In genomic region chr8:121602860-121603259, GRCm38 (mm10) we compare ENCODE assay signal across 9 mouse cellular contexts. TPM values are rescaled to one million over a fixed set of nuclear protein-coding genes. Genes with fewer than 3 reads are reported as not detected.
A peak's percentile ranks its signal among the peaks of the same experiment; 100 is the strongest.
DNase-seq lines count a peak whose midpoint lies in the region; ATAC-seq and TF ChIP-seq lines count a peak whose summit lies in the region.
"Had no signal": no experiment of that assay in that cellular context is flagged by ENCODE, and none has a peak within 500 bp of the region (broad histone marks: within the 10 kb centered on the region; RNA-seq: fewer than 3 reads in every experiment).

No protein-coding gene starts in this region.

- TF ChIP-seq EP300 in heart, postnatal 0 days (IDR thresholded peaks at IDR 0.05; ENCODE audit: low read depth): no peak

- H3K36me3 ChIP-seq in hindbrain, embryonic 10.5 days: peaks cover 94% of the 10 kb centered on the region
- H3K36me3 ChIP-seq in hindbrain, embryonic 13.5 days: peaks cover 94% of the 10 kb centered on the region
- H3K36me3 ChIP-seq in heart, postnatal 0 days (replicated peaks; ENCODE audit: control insufficient read depth, insufficient read depth, low read length): peaks cover 72% of the 10 kb centered on the region
- peaks cover 92% of the 10 kb centered on the region for H3K36me3 ChIP-seq in lung, embryonic 14.5 days (ENCODE audit: insufficient read depth)

- H3K9me3 ChIP-seq in hindbrain, embryonic 10.5 days: no peaks in the 10 kb centered on the region
- no peaks in the 10 kb centered on the region for H3K9me3 ChIP-seq in hindbrain, embryonic 13.5 days
- no peaks in the 10 kb centered on the region for H3K9me3 ChIP-seq in heart, postnatal 0 days (replicated peaks; ENCODE audit: control insufficient read depth, low read length)
- H3K9me3 ChIP-seq in lung, embryonic 14.5 days (ENCODE audit: low read depth, low read length): no peaks in the 10 kb centered on the region
- H3K9me3 ChIP-seq: liver, embryonic 15.5 days had no signal

- 0 out of 2 replicates have a peak, but pooled peaks cover 5% of the 10 kb centered on the region for H3K4me1 ChIP-seq in hindbrain, embryonic 10.5 days (replicated peaks)
- no peaks in the 10 kb centered on the region for H3K4me1 ChIP-seq in hindbrain, embryonic 13.5 days (replicated peaks)
- no peaks in the 10 kb centered on the region for H3K4me1 ChIP-seq in embryonic fibroblast, embryonic 13.5 days (ENCODE audit: control insufficient read depth, insufficient read depth, low read length)
- H3K4me1 ChIP-seq in heart, postnatal 0 days (ENCODE audit: control insufficient read depth, insufficient read depth): no peaks in the 10 kb centered on the region
- H3K4me1 ChIP-seq in lung, embryonic 14.5 days (ENCODE audit: insufficient read depth): no peaks in the 10 kb centered on the region

- H3K9ac ChIP-seq in hindbrain, embryonic 13.5 days: no peak overlapping the region
- no peak overlapping the region for H3K9ac ChIP-seq in heart, postnatal 0 days (replicated peaks; ENCODE audit: low read depth, low read length)
- no peak overlapping the region for H3K9ac ChIP-seq in lung, embryonic 14.5 days
- H3K9ac ChIP-seq: liver, embryonic 15.5 days had no signal

- 25% methylated on average over 3 of the region's 3 CpGs for WGBS in hindbrain, embryonic 10.5 days
- 24% methylated on average over 3 of the region's 3 CpGs for WGBS in hindbrain, embryonic 13.5 days
- 31% methylated on average over 3 of the region's 3 CpGs for WGBS in heart, postnatal 0 days
- 30% methylated on average over 3 of the region's 3 CpGs for WGBS in lung, embryonic 14.5 days

- no peak overlapping the region for H3K27ac ChIP-seq in hindbrain, embryonic 10.5 days
- no peak overlapping the region for H3K27ac ChIP-seq in hindbrain, embryonic 13.5 days
- H3K27ac ChIP-seq in embryonic fibroblast, embryonic 13.5 days (ENCODE audit: insufficient read depth, low read length): no peak overlapping the region
- H3K27ac ChIP-seq in heart, postnatal 0 days (ENCODE audit: low read depth): no peak overlapping the region
- H3K27ac ChIP-seq in lung, embryonic 14.5 days (ENCODE audit: low read depth): no peak overlapping the region
- H3K27ac ChIP-seq: liver, embryonic 15.5 days had no signal

- no peak overlapping the region for H3K4me3 ChIP-seq in hindbrain, embryonic 10.5 days
- H3K4me3 ChIP-seq in hindbrain, embryonic 13.5 days: no peak overlapping the region
- no peak overlapping the region for H3K4me3 ChIP-seq in embryonic fibroblast, embryonic 13.5 days (ENCODE audit: insufficient read depth, low read length)
- no peak overlapping the region for H3K4me3 ChIP-seq in heart, postnatal 0 days (ENCODE audit: low read depth, low read length)
- H3K4me3 ChIP-seq in lung, embryonic 14.5 days (ENCODE audit: low read depth, low read length): no peak overlapping the region
- H3K4me3 ChIP-seq: liver, embryonic 15.5 days had no signal

- no peak overlapping the region for H3K4me2 ChIP-seq in hindbrain, embryonic 13.5 days
- H3K4me2 ChIP-seq in heart, postnatal 0 days (ENCODE audit: low read depth, low read length): no peak overlapping the region
- no peak overlapping the region for H3K4me2 ChIP-seq in lung, embryonic 14.5 days
- H3K4me2 ChIP-seq: liver, embryonic 15.5 days had no signal

- TF ChIP-seq CTCF in embryonic fibroblast, embryonic 13.5 days (IDR thresholded peaks at IDR 0.05; ENCODE audit: borderline replicate concordance, insufficient read depth, low read length): peak; percentile 87
- TF ChIP-seq CTCF in heart, postnatal 0 days (IDR thresholded peaks at IDR 0.05; ENCODE audit: low read depth): peak; percentile 80
- peak; percentile 84 for TF ChIP-seq CTCF in lung, embryonic 14.5 days (IDR thresholded peaks at IDR 0.05; ENCODE audit: low read depth)

- DNase-seq in hindbrain, embryonic 10.5 days (ENCODE audit: low spot score): peak; percentile 62
- DNase-seq in adrenal gland, postnatal 25 days: peak; percentile 65
- DNase-seq in heart, postnatal 0 days (ENCODE audit: low spot score): peak; percentile 45
- DNase-seq in kidney, postnatal 4 days: peak; percentile 82 to 88
- peak; percentile 88 for DNase-seq in lung, embryonic 14.5 days
- DNase-seq in right cerebral cortex, postnatal 25 days: peak; percentile 68

- no peaks in the 10 kb centered on the region for H3K27me3 ChIP-seq in hindbrain, embryonic 10.5 days (ENCODE audit: insufficient read depth, poor library complexity, severe bottlenecking)
- H3K27me3 ChIP-seq in hindbrain, embryonic 13.5 days: no peaks in the 10 kb centered on the region
- no peaks in the 10 kb centered on the region for H3K27me3 ChIP-seq in heart, postnatal 0 days (ENCODE audit: control insufficient read depth, insufficient read depth, low read length)
- H3K27me3 ChIP-seq in lung, embryonic 14.5 days (ENCODE audit: insufficient read depth, low read length): no peaks in the 10 kb centered on the region
- H3K27me3 ChIP-seq: liver, embryonic 15.5 days had no signal

- no peak for ATAC-seq in hindbrain, embryonic 13.5 days (ENCODE audit: low FRiP score)
- ATAC-seq in heart, postnatal 0 days (ENCODE audit: insufficient read depth, low read depth): peak; percentile 55
- ATAC-seq in lung, embryonic 14.5 days (ENCODE audit: insufficient read depth): peak; percentile 22; the same call in 1 of the 2 replicates

- no peak for TF ChIP-seq POLR2A in embryonic fibroblast, embryonic 13.5 days (IDR thresholded peaks at IDR 0.05; ENCODE audit: low read depth, low read length)

RNA-seq across cellular contexts. Expression of gene Map1lc3b, which starts 12.7 kb away (rescaled TPM):
- 222 and 268 TPM in 2 replicates for polyA plus RNA-seq in hindbrain, embryonic 10.5 days (2016; fragmentation: Nextera tagmentation; extraction: Ambion mirVana)
- polyA plus RNA-seq in hindbrain, embryonic 13.5 days (2015; fragmentation: Nextera tagmentation; extraction: Ambion mirVana): 372 and 374 TPM in 2 replicates
- total RNA-seq in adrenal gland, postnatal 25 days (2021): 171 and 182 TPM in 2 replicates
- polyA plus RNA-seq in embryonic fibroblast, embryonic 13.5 days (2011; ENCODE audit: insufficient read length, low read depth, missing spikeins): 141 and 152 TPM in 2 replicates
- total RNA-seq in heart, postnatal 0 days (2014; rRNA removed; ENCODE audit: low replicate concordance): 186 and 191 TPM in 2 replicates
- 313 and 342 TPM in 2 replicates for polyA plus RNA-seq in heart, postnatal 0 days (2015; fragmentation: Nextera tagmentation; extraction: Ambion mirVana)
- 198 and 202 TPM in 2 replicates for polyA plus RNA-seq in lung, embryonic 14.5 days (2014; fragmentation: Nextera tagmentation; extraction: Ambion mirVana)

RNA-seq across cellular contexts. Expression of gene Fbxo31, which starts 24.3 kb away (rescaled TPM):
- polyA plus RNA-seq in hindbrain, embryonic 10.5 days (2016; fragmentation: Nextera tagmentation; extraction: Ambion mirVana): 16.7 and 18.8 TPM in 2 replicates
- 24.4 and 26.8 TPM in 2 replicates for polyA plus RNA-seq in hindbrain, embryonic 13.5 days (2015; fragmentation: Nextera tagmentation; extraction: Ambion mirVana)
- 39.1 and 46.2 TPM in 2 replicates for total RNA-seq in adrenal gland, postnatal 25 days (2021)
- 9.9 and 10.9 TPM in 2 replicates for polyA plus RNA-seq in embryonic fibroblast, embryonic 13.5 days (2011; ENCODE audit: insufficient read length, low read depth, missing spikeins)
- total RNA-seq in heart, postnatal 0 days (2014; rRNA removed; ENCODE audit: low replicate concordance): 26.7 and 28.9 TPM in 2 replicates
- 12.7 and 13.5 TPM in 2 replicates for polyA plus RNA-seq in heart, postnatal 0 days (2015; fragmentation: Nextera tagmentation; extraction: Ambion mirVana)
- polyA plus RNA-seq in lung, embryonic 14.5 days (2014; fragmentation: Nextera tagmentation; extraction: Ambion mirVana): 17.5 and 18.4 TPM in 2 replicates

RNA-seq across cellular contexts. Expression of gene Zcchc14, which starts 49.8 kb away (rescaled TPM):
- 14.6 and 17.3 TPM in 2 replicates for polyA plus RNA-seq in hindbrain, embryonic 10.5 days (2016; fragmentation: Nextera tagmentation; extraction: Ambion mirVana)
- polyA plus RNA-seq in hindbrain, embryonic 13.5 days (2015; fragmentation: Nextera tagmentation; extraction: Ambion mirVana): 27.5 and 28.3 TPM in 2 replicates
- 52.5 and 57.8 TPM in 2 replicates for total RNA-seq in adrenal gland, postnatal 25 days (2021)
- 55.5 and 64.8 TPM in 2 replicates for polyA plus RNA-seq in embryonic fibroblast, embryonic 13.5 days (2011; ENCODE audit: insufficient read length, low read depth, missing spikeins)
- total RNA-seq in heart, postnatal 0 days (2014; rRNA removed; ENCODE audit: low replicate concordance): 18.1 and 20.4 TPM in 2 replicates
- polyA plus RNA-seq in heart, postnatal 0 days (2015; fragmentation: Nextera tagmentation; extraction: Ambion mirVana): 4.8 and 5.6 TPM in 2 replicates
- 23.0 and 25.0 TPM in 2 replicates for polyA plus RNA-seq in lung, embryonic 14.5 days (2014; fragmentation: Nextera tagmentation; extraction: Ambion mirVana)

RNA-seq across cellular contexts. Expression of gene 1700018B08Rik, which starts 58.7 kb away (rescaled TPM):
- 0.17 TPM in 1 of 2 replicates, not detected in the other for polyA plus RNA-seq in hindbrain, embryonic 10.5 days (2016; fragmentation: Nextera tagmentation; extraction: Ambion mirVana)
- polyA plus RNA-seq in hindbrain, embryonic 13.5 days (2015; fragmentation: Nextera tagmentation; extraction: Ambion mirVana): not detected in 2 replicates
- not detected in 2 replicates for total RNA-seq in adrenal gland, postnatal 25 days (2021)
- not detected in 2 replicates for polyA plus RNA-seq in embryonic fibroblast, embryonic 13.5 days (2011; ENCODE audit: insufficient read length, low read depth, missing spikeins)
- not detected in 2 replicates for total RNA-seq in heart, postnatal 0 days (2014; rRNA removed; ENCODE audit: low replicate concordance)
- not detected in 2 replicates for polyA plus RNA-seq in heart, postnatal 0 days (2015; fragmentation: Nextera tagmentation; extraction: Ambion mirVana)
- polyA plus RNA-seq in lung, embryonic 14.5 days (2014; fragmentation: Nextera tagmentation; extraction: Ambion mirVana): not detected in 2 replicates
- polyA plus RNA-seq: liver, embryonic 15.5 days had no signal
